Mouse (Mus musculus) bone marrow macrophage, adult 2 months (primary cell): Measurements from ENCODE around the gene Ifna14.

Experiments
- CTCF ChIP-seq: IDR thresholded peaks from 2 replicates; pipeline ENCODE4 v1.5.1; 2012; ENCODE audit warnings: low read depth, mild to moderate bottlenecking, low read length, moderate library complexity
- POLR2A ChIP-seq: IDR thresholded peaks from 2 replicates; pipeline ENCODE4 v1.6.1; 2012; ENCODE audit warnings: mild to moderate bottlenecking, low read depth, low read length, borderline replicate concordance

DNA sequence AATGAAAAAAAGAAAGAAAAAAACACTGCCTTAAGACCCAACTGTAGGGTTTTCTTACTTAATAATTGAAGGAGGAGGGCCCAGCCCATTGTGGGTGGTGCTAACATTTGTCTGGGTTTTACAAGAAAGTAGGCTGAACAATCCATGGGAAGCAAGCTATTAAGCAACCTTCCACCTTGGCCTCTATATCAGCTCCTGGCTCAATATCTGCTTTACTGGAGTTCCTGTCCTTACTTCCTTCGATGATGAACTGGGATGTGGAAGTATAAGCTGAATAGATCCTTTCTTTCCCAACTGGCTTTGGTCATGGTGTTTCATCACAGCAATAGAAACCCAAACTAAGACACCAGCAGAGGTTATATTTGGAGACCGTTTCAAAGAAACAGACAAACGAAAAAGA is 46.2 kb downstream of the Ifna14 start:
- TF ChIP-seq POLR2A (no peak), CTCF (no peak)
